Mouse (Mus musculus): ENCODE data around the gene Gpr27. TPM values are rescaled to one million over a fixed set of nuclear protein-coding genes. Genes with fewer than 3 reads are reported as not detected.

The Gpr27 gene
- total RNA-seq (2012; rRNA removed) (not detected in 2 replicates), total RNA-seq (2014; rRNA removed) (not detected in 2 replicates), polyA plus RNA-seq (2012; ENCODE audit: insufficient read length, low read depth) (not detected in 2 replicates)

DNA sequence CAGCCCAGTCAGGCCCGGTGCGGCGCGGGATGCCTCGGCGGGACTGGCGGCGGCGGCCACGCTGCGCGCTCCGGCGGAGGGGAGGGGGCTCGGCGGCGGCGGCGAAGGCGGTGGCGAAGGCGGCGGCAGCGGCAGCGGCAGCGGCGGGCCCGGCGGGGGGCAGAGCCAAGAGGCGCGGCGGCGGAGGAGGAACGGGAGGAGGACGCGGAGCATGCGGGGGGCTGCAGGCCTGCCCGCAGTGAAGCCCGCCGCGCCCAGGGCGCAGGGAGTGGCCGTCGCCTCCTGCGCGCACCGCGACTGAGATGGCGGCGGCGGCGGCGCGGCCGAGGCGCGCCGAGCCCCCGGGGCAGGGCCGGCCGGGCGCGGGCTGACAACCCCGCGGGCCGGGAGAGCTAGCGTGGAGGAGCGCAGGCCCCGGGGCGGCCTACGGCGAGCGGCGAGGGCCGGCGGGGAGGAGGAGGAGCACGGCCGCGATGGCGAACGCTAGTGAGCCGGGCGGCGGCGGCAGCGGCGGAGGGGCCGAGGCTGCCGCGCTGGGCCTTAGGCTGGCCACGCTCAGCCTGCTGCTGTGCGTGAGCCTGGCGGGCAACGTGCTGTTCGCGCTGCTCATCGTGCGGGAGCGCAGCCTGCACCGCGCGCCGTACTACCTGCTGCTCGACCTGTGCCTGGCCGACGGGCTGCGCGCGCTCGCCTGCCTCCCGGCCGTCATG lies at the start of gene Gpr27:
TSS of gene Gpr27 (plus strand) at position 474 of the 710 bp plus-strand sequence.
- Histone ChIP-seq H3K4me2 (ENCODE audit: insufficient read depth, low read depth, poor library complexity, severe bottlenecking) (no peak within 1 kb of the TSS), H3K4me3 (replicated peaks in 1 of 3; ENCODE audit: low read depth in 2 of 3, low read length in 2 of 3, poor library complexity in 1 of 3) (no peak within 1 kb of the TSS), H3K27me3 (replicated peaks) (no peaks in the 10 kb centered on the region), H3K9me3 (replicated peaks; ENCODE audit: low read length) (peaks cover 8% of the 10 kb centered on the region), H3K4me1 (ENCODE audit: control insufficient read depth in 1 of 2, insufficient read depth in 2 of 2) (no peaks in the 10 kb centered on the region), H3K27ac (ENCODE audit: insufficient read depth, low read depth) (no peak within 1 kb of the TSS), H3K36me3 (replicated peaks in 1 of 2; ENCODE audit: control insufficient read depth in 1 of 2, insufficient read depth in 1 of 2, low read length in 1 of 2) (no peaks in the 10 kb centered on the region), H3K9ac (ENCODE audit: insufficient read depth, low read depth) (no peak within 1 kb of the TSS), H3K79me2 (replicated peaks; ENCODE audit: control insufficient read depth, extremely low read depth, insufficient read depth, poor library complexity, severe bottlenecking) (no peaks in the 10 kb centered on the region)
- no peak for TF ChIP-seq CHD1 (IDR thresholded peaks at IDR 0.05; ENCODE audit: low read depth, low read length)
- TF ChIP-seq GABPA (IDR thresholded peaks at IDR 0.05; ENCODE audit: insufficient replicate concordance, low read depth, low read length) = no peak
- TF ChIP-seq IRF4 (IDR thresholded peaks at IDR 0.05; ENCODE audit: low read depth, low read length) = no peak
- no peak for TF ChIP-seq JUND (conservative IDR thresholded peaks at IDR 0.05; ENCODE audit: low read depth, low read length)
- no peak for TF ChIP-seq BHLHE40 (IDR thresholded peaks at IDR 0.05; ENCODE audit: low read depth, low read length)
- no peak for TF ChIP-seq ZNF384 (IDR thresholded peaks at IDR 0.05; ENCODE audit: low read depth, low read length)
- no peak for TF ChIP-seq SIN3A (IDR thresholded peaks at IDR 0.05; ENCODE audit: low read length)
- TF ChIP-seq CHD2 (IDR thresholded peaks at IDR 0.05; ENCODE audit: low read length) = no peak
- TF ChIP-seq ZMIZ1 (IDR thresholded peaks at IDR 0.05; ENCODE audit: low read depth, low read length) = no peak
- no peak for TF ChIP-seq JUN (IDR thresholded peaks at IDR 0.05; ENCODE audit: insufficient read depth, low read depth, low read length)
- TF ChIP-seq USF1 (IDR thresholded peaks at IDR 0.05; ENCODE audit: low read depth, low read length) = no peak
- in situ Hi-C loops (cut with MboI; ENCODE audit: low pct_ligation_motif_present, low pct_unique_long_range_greater_than_20kb, low sequenced_read_pairs) (no loop called here), dilution Hi-C loops (cut with MboI; ENCODE audit: extremely low pct_ligation_motif_present, extremely low pct_unique_long_range_greater_than_20kb, low sequenced_read_pairs) (no loop called here)
- DNase-seq (ENCODE audit: extremely low read depth) = no peak

GRCm38 (mm10) chr6:99643439-99644199 lies 48.9 kb upstream of the Gpr27 start:
- Histone ChIP-seq H3K4me2 (ENCODE audit: insufficient read depth, low read depth, poor library complexity, severe bottlenecking) (no peak overlapping the region), H3K4me3 (replicated peaks in 1 of 3; ENCODE audit: low read depth in 2 of 3, low read length in 2 of 3, poor library complexity in 1 of 3) (no peak overlapping the region), H3K9me3 (replicated peaks; ENCODE audit: low read length) (peaks cover 2% of the 10 kb centered on the region), H3K27me3 (replicated peaks) (no peaks in the 10 kb centered on the region), H3K4me1 (ENCODE audit: control insufficient read depth in 1 of 2, insufficient read depth in 2 of 2) (peaks cover 0 to 4% of the 10 kb centered on the region in 2 experiments; a peak in 1 of 4 replicates), H3K9ac (ENCODE audit: insufficient read depth, low read depth) (no peak overlapping the region), H3K36me3 (replicated peaks in 1 of 2; ENCODE audit: control insufficient read depth in 1 of 2, insufficient read depth in 1 of 2, low read length in 1 of 2) (peaks cover 9 to 62% of the 10 kb centered on the region in 2 experiments), H3K27ac (ENCODE audit: insufficient read depth, low read depth) (no peak overlapping the region), H3K79me2 (replicated peaks; ENCODE audit: control insufficient read depth, extremely low read depth, insufficient read depth, poor library complexity, severe bottlenecking) (no peaks in the 10 kb centered on the region)
- dilution Hi-C loops (cut with MboI; ENCODE audit: extremely low pct_ligation_motif_present, extremely low pct_unique_long_range_greater_than_20kb, low sequenced_read_pairs) (no loop called here), in situ Hi-C loops (cut with MboI; ENCODE audit: low pct_ligation_motif_present, low pct_unique_long_range_greater_than_20kb, low sequenced_read_pairs) (no loop called here)
- DNase-seq (ENCODE audit: extremely low read depth) = no peak
- TF ChIP-seq RAD21 (IDR thresholded peaks at IDR 0.05; ENCODE audit: low read depth, low read length) (no peak), TCF12 (IDR thresholded peaks at IDR 0.05; ENCODE audit: low read depth, low read length) (no peak), SMC3 (IDR thresholded peaks at IDR 0.05; ENCODE audit: low read depth, low read length) (no peak), ELF1 (IDR thresholded peaks at IDR 0.05; ENCODE audit: low read depth, low read length) (no peak), TBP (conservative IDR thresholded peaks at IDR 0.05; ENCODE audit: low read depth, low read length) (no peak), JUN (IDR thresholded peaks at IDR 0.05; ENCODE audit: insufficient read depth, low read depth, low read length) (no peak), EP300 (IDR thresholded peaks at IDR 0.05; ENCODE audit: low read length) (no peak), JUND (conservative IDR thresholded peaks at IDR 0.05; ENCODE audit: low read depth, low read length) (no peak), MAFK (IDR thresholded peaks at IDR 0.05; ENCODE audit: insufficient replicate concordance, low read length) (no peak)

Data from CH12.LX (cell line).